Mouse (Mus musculus) liver, adult 2 months (tissue): ENCODE measurements around the gene Cldn18.

Experiments
- CTCF ChIP-seq: fragments of 200-500 bp; IDR thresholded peaks from 2 replicates; pipeline ENCODE4 v1.5.1; 2011; ENCODE audit warnings: low read depth, low read length, control low read depth
- POLR2A ChIP-seq: fragments of 200-500 bp; IDR thresholded peaks from 2 replicates; pipeline ENCODE4 v1.6.1; 2011; ENCODE audit warnings: low read length, control low read depth; ENCODE audit not compliant: insufficient read depth; ENCODE audit errors: extremely low read depth

- TF ChIP-seq POLR2A = no peak
- no peak for TF ChIP-seq CTCF
These were observed 41.4 kb downstream of the Cldn18 start for GRCm38 (mm10) chr9:99675714-99676113.
